Mouse (Mus musculus) heart, embryonic 16.5 days (tissue): ENCODE measurements around the gene Trim10. TPM values are rescaled to one million over a fixed set of nuclear protein-coding genes. Genes with fewer than 3 reads are reported as not detected.

Source experiments
- ATAC-seq: fragments of 200-750 bp; cut with Nextera tagmentation; replicated peaks from 2 replicates; pipeline ENCODE4 v1.8.0; 2017; ENCODE audit warnings: moderate number of reproducible peaks; ENCODE audit not compliant: insufficient read depth, low FRiP score; ENCODE audit errors: extremely low read depth
- H3K27ac ChIP-seq: fragments of 300-500 bp; sonication (generic); 2 replicates; pipeline ENCODE4 v1.5.1; 2014; ENCODE audit warnings: mild to moderate bottlenecking, low read length, control low read depth, moderate library complexity
- H3K27me3 ChIP-seq: fragments of 300-500 bp; sonication (generic); 2 replicates; pipeline ENCODE4 v1.6.1; 2014; ENCODE audit warnings: low read length, mixed read lengths; ENCODE audit not compliant: control insufficient read depth, insufficient read depth
- H3K36me3 ChIP-seq: fragments of 300-500 bp; sonication (generic); 2 replicates; pipeline ENCODE4 v1.6.1; 2014; ENCODE audit not compliant: control insufficient read depth, insufficient read depth
- H3K4me1 ChIP-seq: fragments of 300-500 bp; sonication (generic); 2 replicates; pipeline ENCODE4 v1.6.1; 2014; ENCODE audit warnings: low read length, mixed read lengths; ENCODE audit not compliant: control insufficient read depth, insufficient read depth
- H3K4me2 ChIP-seq: fragments of 300-500 bp; sonication (generic); 2 replicates; pipeline ENCODE4 v1.6.1; 2014; ENCODE audit warnings: low read depth, mild to moderate bottlenecking, control low read depth, low read length
- H3K4me3 ChIP-seq: fragments of 300-500 bp; sonication (generic); 2 replicates; pipeline ENCODE4 v1.5.1; 2014; ENCODE audit warnings: mild to moderate bottlenecking, control low read depth, low read length
- H3K9ac ChIP-seq: fragments of 300-500 bp; sonication (generic); 2 replicates; pipeline ENCODE4 v1.6.1; 2014; ENCODE audit warnings: low read length, control low read depth
- H3K9me3 ChIP-seq: fragments of 300-500 bp; sonication (generic); replicated peaks from 2 replicates; pipeline ENCODE4 v1.6.1; 2016; ENCODE audit warnings: low read length; ENCODE audit not compliant: control insufficient read depth
- WGBS: fragments of 180-500 bp; shearing (Covaris S2); extraction: QIAGEN DNeasy Blood & Tissue Kit; methylation state at CpG from one replicate; pipeline ENCODE4 v1.1.7; 2014; 5-methylcytosine and 5-hydroxymethylcytosine counted together
- polyA plus RNA-seq: library from polyadenylated mRNA; unstranded; fragments of >200 nt; fragmentation: Nextera tagmentation; extraction: Ambion mirVana; gene quantifications from 2 replicates; pipeline ENCODE4 v1.2.1, GENCODE M21; 2015

Trim10 gene
- polyA plus RNA-seq, 1 experiment from 2014 or later, result 5.8 TPM

- ATAC-seq, result no peak
- Histone ChIP-seq H3K36me3 (no peaks in the 10 kb centered on the region), H3K4me1 (no peaks in the 10 kb centered on the region), H3K4me2 (no peak overlapping the region), H3K4me3 (no peak overlapping the region), H3K27me3 (0 out of 2 replicates have a peak, but pooled peaks cover 5% of the 10 kb centered on the region), H3K9ac (no peak overlapping the region), H3K27ac (no peak overlapping the region), H3K9me3 (no peaks in the 10 kb centered on the region)
- 13% methylated on average over 9 of the region's 9 CpGs for WGBS
Observed at GRCm38 (mm10) chr17:36915076-36915475, 45.7 kb downstream of the Trim10 start.

GRCm38 (mm10) chr17:36920239-36920638, 50.9 kb downstream of the Trim10 start:
- Histone ChIP-seq H3K27ac (no peak overlapping the region), H3K27me3 (peaks cover 6% of the 10 kb centered on the region; the same call in 1 of the 2 replicates), H3K4me3 (no peak overlapping the region), H3K4me1 (no peaks in the 10 kb centered on the region), H3K36me3 (no peaks in the 10 kb centered on the region), H3K9me3 (no peaks in the 10 kb centered on the region), H3K4me2 (no peak overlapping the region), H3K9ac (no peak overlapping the region)
- 36% methylated on average over 15 of the region's 15 CpGs for WGBS
- ATAC-seq, result no peak

- Histone ChIP-seq H3K9ac (no peak overlapping the region), H3K4me2 (no peak overlapping the region), H3K27me3 (peaks cover 3% of the 10 kb centered on the region; the same call in 1 of the 2 replicates), H3K9me3 (no peaks in the 10 kb centered on the region), H3K4me3 (no peak overlapping the region), H3K27ac (no peak overlapping the region), H3K4me1 (no peaks in the 10 kb centered on the region), H3K36me3 (no peaks in the 10 kb centered on the region)
- WGBS, result 75% methylated on average over 4 of the region's 4 CpGs
- no peak for ATAC-seq
Observed at GRCm38 (mm10) chr17:36922715-36923114, 53.3 kb downstream of the Trim10 start.

GRCm38 (mm10) chr17:36923491-36923890, 54.1 kb downstream of the Trim10 start:
- Histone ChIP-seq H3K27ac (no peak overlapping the region), H3K4me2 (no peak overlapping the region), H3K4me1 (no peaks in the 10 kb centered on the region), H3K4me3 (no peak overlapping the region), H3K9me3 (no peaks in the 10 kb centered on the region), H3K9ac (no peak overlapping the region), H3K36me3 (no peaks in the 10 kb centered on the region), H3K27me3 (peaks cover 3% of the 10 kb centered on the region; the same call in 1 of the 2 replicates)
- no peak for ATAC-seq
- 57% methylated on average over 4 of the region's 4 CpGs for WGBS

Other genes with a start within 250 kb of the Trim10 start
- gene H2-M9, start 226.9 kb upstream of the Trim10 start, polyA plus RNA-seq, result not detected in 2 replicates
- gene H2-M1, start 197.4 kb upstream of the Trim10 start, polyA plus RNA-seq, result not detected in 2 replicates
- gene H2-M10.5, start 96.7 kb upstream of the Trim10 start, polyA plus RNA-seq, result not detected in 2 replicates
- gene H2-M10.6, start 57.4 kb upstream of the Trim10 start, polyA plus RNA-seq, result not detected in 2 replicates
- 23.5 and 23.7 TPM in 2 replicates for gene Trim26, start 32.4 kb upstream of the Trim10 start, polyA plus RNA-seq
- 0.13 TPM in 1 of 2 replicates, not detected in the other for gene Trim15, start 2.4 kb upstream of the Trim10 start, polyA plus RNA-seq
- gene Trim40, start 20.5 kb downstream of the Trim10 start, polyA plus RNA-seq, result 0.11 TPM in 1 of 2 replicates, not detected in the other
- 0.13 TPM in 1 of 2 replicates, not detected in the other for gene Trim31, start 28.5 kb downstream of the Trim10 start, polyA plus RNA-seq
- 0.22 and 0.40 TPM in 2 replicates for gene Rnf39, start 73.3 kb downstream of the Trim10 start, polyA plus RNA-seq
- 81.2 and 81.4 TPM in 2 replicates for gene Ppp1r11, start 82.2 kb downstream of the Trim10 start, polyA plus RNA-seq
- gene Znrd1, start 89.0 kb downstream of the Trim10 start, polyA plus RNA-seq, result 41.6 and 43.7 TPM in 2 replicates
- 7.8 and 9.3 TPM in 2 replicates for gene Znrd1as, start 89.0 kb downstream of the Trim10 start, polyA plus RNA-seq
- not detected in 2 replicates for gene 2410137M14Rik, start 111.7 kb downstream of the Trim10 start, polyA plus RNA-seq
- gene H2-M5, start 120.0 kb downstream of the Trim10 start, polyA plus RNA-seq, result 0.30 and 0.37 TPM in 2 replicates
- 30.3 and 31.9 TPM in 2 replicates for gene Zfp57, start 131.6 kb downstream of the Trim10 start, polyA plus RNA-seq
- not detected in 2 replicates for gene Mog, start 153.8 kb downstream of the Trim10 start, polyA plus RNA-seq
- 3.7 and 4.1 TPM in 2 replicates for gene Gabbr1, start 176.4 kb downstream of the Trim10 start, polyA plus RNA-seq
- not detected in 2 replicates for gene Olfr90, start 218.9 kb downstream of the Trim10 start, polyA plus RNA-seq
- not detected in 2 replicates for gene Olfr91, start 228.7 kb downstream of the Trim10 start, polyA plus RNA-seq